Mouse (Mus musculus) liver, embryonic 14.5 days (tissue): ENCODE measurements around the gene Nudt17. TPM values are rescaled to one million over a fixed set of nuclear protein-coding genes. Genes with fewer than 3 reads are reported as not detected.

ENCODE experiments used
- ATAC-seq: fragments of 200-750 bp; cut with Nextera tagmentation; 2 replicates; pipeline ENCODE4 v1.8.0; 2017; ENCODE audit warnings: moderate number of reproducible peaks, mild to moderate bottlenecking, moderate library complexity; ENCODE audit not compliant: insufficient read depth
- DNase-seq, 3 experiments: peaks; one replicate each; pipeline ENCODE4 v3.0.0-alpha.2; 2012 to 2013; ENCODE audit warnings: low read depth in 3 of 3, low spot score in 3 of 3
- H3K27ac ChIP-seq: fragments of 300-500 bp; sonication (generic); 2 replicates; pipeline ENCODE4 v1.5.1; 2014; ENCODE audit warnings: moderate library complexity, mild to moderate bottlenecking, control low read depth, inconsistent platforms
- H3K27me3 ChIP-seq: fragments of 300-500 bp; sonication (generic); 2 replicates; pipeline ENCODE4 v1.6.1; 2014; ENCODE audit warnings: mild to moderate bottlenecking, low read length, moderate library complexity; ENCODE audit not compliant: control insufficient read depth, insufficient read depth
- H3K36me3 ChIP-seq: fragments of 300-500 bp; sonication (generic); replicated peaks from 2 replicates; pipeline ENCODE4 v1.6.1; 2014; ENCODE audit warnings: low read depth; ENCODE audit not compliant: control insufficient read depth, insufficient read depth
- H3K4me1 ChIP-seq, 2 experiments: fragments of 200-500 bp in 1 of 2; fragments of 300-500 bp in 1 of 2; sonication (generic) in 1 of 2; replicated peaks; 2 replicates each; pipeline ENCODE4 v1.6.1; 2012 to 2014; ENCODE audit warnings: antibody characterized with exemption in 1 of 2, inconsistent platforms in 1 of 2, low read length in 1 of 2; ENCODE audit not compliant: control insufficient read depth in 2 of 2, insufficient read depth in 2 of 2
- H3K4me2 ChIP-seq: fragments of 300-500 bp; sonication (generic); 2 replicates; pipeline ENCODE4 v1.6.1; 2014; ENCODE audit warnings: low read depth, mild to moderate bottlenecking, control low read depth, moderate library complexity
- H3K4me3 ChIP-seq, 2 experiments: fragments of 200-500 bp in 1 of 2; fragments of 300-500 bp in 1 of 2; sonication (generic) in 1 of 2; 2 replicates each; pipeline ENCODE4 v1.5.1; 2012 to 2014; ENCODE audit warnings: low read depth in 2 of 2, low read length in 2 of 2, mild to moderate bottlenecking in 2 of 2, control low read depth in 1 of 2, inconsistent platforms in 1 of 2, moderate library complexity in 1 of 2; ENCODE audit not compliant: insufficient read depth in 1 of 2
- H3K9ac ChIP-seq: fragments of 300-500 bp; sonication (generic); replicated peaks from 2 replicates; pipeline ENCODE4 v1.6.1; 2014; ENCODE audit warnings: mild to moderate bottlenecking, control low read depth, moderate library complexity
- H3K9me3 ChIP-seq: fragments of 300-500 bp; sonication (generic); 2 replicates; pipeline ENCODE4 v1.6.1; 2016; ENCODE audit warnings: low read length, mixed read lengths; ENCODE audit not compliant: control insufficient read depth
- CTCF ChIP-seq: IDR thresholded peaks from 2 replicates; pipeline ENCODE4 v1.5.1; 2016; ENCODE audit warnings: antibody characterized with exemption, low read depth, control low read depth
- EP300 ChIP-seq: IDR thresholded peaks from 2 replicates; pipeline ENCODE4 v1.6.1; 2016; ENCODE audit warnings: antibody characterized with exemption, low read depth
- WGBS: fragments of 180-500 bp; shearing (Covaris S2); extraction: QIAGEN DNeasy Blood & Tissue Kit; methylation state at CpG from one replicate; pipeline ENCODE4 v1.1.7; 2014; ENCODE audit not compliant: insufficient replicate concordance; 5-methylcytosine and 5-hydroxymethylcytosine counted together
- polyA plus RNA-seq, 2 experiments: library from polyadenylated mRNA; depleted of rRNA in 1 of 2; stranded (reverse) in 1 of 2; unstranded in 1 of 2; fragments of >200 nt; fragmentation: Nextera tagmentation in 1 of 2; extraction: Ambion mirVana in 1 of 2; gene quantifications; 2 replicates each; pipeline versions ENCODE4 v1.2.1 to v1.2.3; 2012 to 2014

Gene Nudt17
- polyA plus RNA-seq, 2 experiments, result 0.65 to 1.4 TPM

- Histone ChIP-seq H3K4me3 (no peak overlapping the region), H3K4me2 (no peak overlapping the region), H3K27me3 (no peaks in the 10 kb centered on the region), H3K4me1 (peaks cover 0 to 10% of the 10 kb centered on the region in 2 experiments; a peak in 3 of 4 replicates), H3K36me3 (peaks cover 25% of the 10 kb centered on the region), H3K9me3 (no peaks in the 10 kb centered on the region), H3K9ac (no peak overlapping the region), H3K27ac (no peak overlapping the region)
- peak in 1 of 3 experiments; percentile 11 for DNase-seq
- 57% methylated on average over 14 of the region's 14 CpGs for WGBS
- TF ChIP-seq EP300 (no peak), CTCF (peak; percentile 72)
- ATAC-seq, result no peak
Measured at GRCm38 (mm10) chr3:96719173-96719572, 10.8 kb upstream of the Nudt17 start.

- H3K4me2 ChIP-seq, result no peak overlapping the region
- H3K27ac ChIP-seq, result no peak overlapping the region
Measured at GRCm38 (mm10) chr3:96715854-96716253, 7.5 kb upstream of the Nudt17 start.

GRCm38 (mm10) chr3:96714286-96714685 is 5.9 kb upstream of the Nudt17 start:
- DNase-seq, result no peak
- Histone ChIP-seq H3K4me1 (0 out of 4 replicates have a peak, but pooled peaks cover 0 to 1% of the 10 kb centered on the region in 2 experiments), H3K27me3 (no peaks in the 10 kb centered on the region), H3K27ac (no peak overlapping the region), H3K9me3 (no peaks in the 10 kb centered on the region), H3K4me3 (no peak overlapping the region), H3K36me3 (peaks cover 40% of the 10 kb centered on the region), H3K4me2 (no peak overlapping the region), H3K9ac (no peak overlapping the region)
- WGBS, result 75% methylated on average over 5 of the region's 5 CpGs
- ATAC-seq, result no peak
- TF ChIP-seq CTCF (no peak), EP300 (no peak)

More at GRCm38 (mm10) chr3:96715854-96716253, 7.5 kb upstream of the Nudt17 start:
- WGBS, result 17% methylated on average over 2 of the region's 2 CpGs
- TF ChIP-seq EP300 (no peak), CTCF (no peak)
- ATAC-seq (no peak), DNase-seq (no peak)
- Histone ChIP-seq H3K36me3 (peaks cover 33% of the 10 kb centered on the region), H3K4me1 (0 out of 4 replicates have a peak, but pooled peaks cover 0 to 2% of the 10 kb centered on the region in 2 experiments), H3K9ac (no peak overlapping the region), H3K4me3 (no peak overlapping the region), H3K9me3 (no peaks in the 10 kb centered on the region), H3K27me3 (no peaks in the 10 kb centered on the region)

GRCm38 (mm10) chr3:96708684-96709064 is 312 bp upstream of the Nudt17 start:
- no peak for TF ChIP-seq EP300
- no peak for TF ChIP-seq CTCF
- WGBS, result 50% methylated on average over 2 of the region's 2 CpGs
- Histone ChIP-seq H3K4me2 (peak overlapping the region; percentile 71), H3K27me3 (peaks cover 7% of the 10 kb centered on the region; the same call in 1 of the 2 replicates), H3K4me3 (no peak overlapping the region), H3K4me1 (no peaks in the 10 kb centered on the region), H3K9ac (no peak overlapping the region), H3K9me3 (no peaks in the 10 kb centered on the region), H3K36me3 (peaks cover 17% of the 10 kb centered on the region), H3K27ac (no peak overlapping the region)
- ATAC-seq, result no peak
- no peak for DNase-seq

- H3K27ac ChIP-seq, result no peak overlapping the region
- TF ChIP-seq CTCF, result no peak
- H3K9ac ChIP-seq, result no peak overlapping the region
- no peak for DNase-seq
- ATAC-seq, result no peak
- H3K9me3 ChIP-seq, result no peaks in the 10 kb centered on the region
- peaks cover 12% of the 10 kb centered on the region for H3K36me3 ChIP-seq
- H3K4me3 ChIP-seq, result no peak overlapping the region
- H3K4me1 ChIP-seq, result no peaks in the 10 kb centered on the region
- WGBS, result 66% methylated on average over 7 of the region's 7 CpGs
- H3K4me2 ChIP-seq, result no peak overlapping the region
- H3K27me3 ChIP-seq, result peaks cover 7% of the 10 kb centered on the region; the same call in 1 of the 2 replicates
Measured at GRCm38 (mm10) chr3:96706984-96707383, 1.4 kb downstream of the Nudt17 start.
